Mouse (Mus musculus): Measurements from ENCODE around the gene Lsr.

Gene Lsr

GRCm38 (mm10) chr7:30973251-30973500 is at the start of gene Lsr:
Lsr (minus strand) TSS chr7:30973464.
- DNase-seq (ENCODE audit: low spot score in 2 of 2), result no peak

GRCm38 (mm10) chr7:31017104-31017901 is 44.0 kb upstream of the Lsr start:
- DNase-seq (ENCODE audit: low spot score in 2 of 2), result peak; percentile 69 to 87

- no peak for DNase-seq (ENCODE audit: low spot score in 2 of 2)
These were observed 39.7 kb upstream of the Lsr start for GRCm38 (mm10) chr7:31012971-31013370.

GRCm38 (mm10) chr7:31008889-31009288 is 35.6 kb upstream of the Lsr start:
- DNase-seq (ENCODE audit: low spot score in 2 of 2), result no peak

GRCm38 (mm10) chr7:31008175-31008574 is 34.9 kb upstream of the Lsr start:
- no peak for DNase-seq (ENCODE audit: low spot score in 2 of 2)

- DNase-seq (ENCODE audit: low spot score in 2 of 2), result no peak
These were observed 34.5 kb upstream of the Lsr start for GRCm38 (mm10) chr7:31007775-31008174.

GRCm38 (mm10) chr7:31002650-31003049 is 29.4 kb upstream of the Lsr start:
- DNase-seq (ENCODE audit: low spot score in 2 of 2), result no peak

- DNase-seq (ENCODE audit: low spot score in 2 of 2), result peak in 1 of 2 experiments; percentile 18
These were observed 27.3 kb upstream of the Lsr start for GRCm38 (mm10) chr7:31000505-31001020.

GRCm38 (mm10) chr7:30996491-30996890 is 23.2 kb upstream of the Lsr start:
- DNase-seq (ENCODE audit: low spot score in 2 of 2), result no peak

GRCm38 (mm10) chr7:30993986-30994385 is 20.7 kb upstream of the Lsr start:
- DNase-seq (ENCODE audit: low spot score in 2 of 2), result no peak

- DNase-seq (ENCODE audit: low spot score in 2 of 2), result no peak
These were observed 18.9 kb upstream of the Lsr start for GRCm38 (mm10) chr7:30992148-30992547.

GRCm38 (mm10) chr7:30988519-30989162 is 15.4 kb upstream of the Lsr start:
- DNase-seq (ENCODE audit: low spot score in 2 of 2), result no peak

- no peak for DNase-seq (ENCODE audit: low spot score in 2 of 2)
These were observed 12.1 kb upstream of the Lsr start for GRCm38 (mm10) chr7:30985357-30985756.

GRCm38 (mm10) chr7:30981703-30982102 is 8.4 kb upstream of the Lsr start:
- no peak for DNase-seq (ENCODE audit: low spot score in 2 of 2)

GRCm38 (mm10) chr7:30973501-30974289 is 431 bp upstream of the Lsr start, which contains the start of gene Fam187b:
Fam187b (plus strand) TSS chr7:30973790.
- DNase-seq (ENCODE audit: low spot score in 2 of 2), result peak in 1 of 2 experiments; percentile 71

- no peak for DNase-seq (ENCODE audit: low spot score in 2 of 2)
These were observed 626 bp downstream of the Lsr start for GRCm38 (mm10) chr7:30972426-30973250.

GRCm38 (mm10) chr7:30971901-30972300 is 1.4 kb downstream of the Lsr start:
- DNase-seq (ENCODE audit: low spot score in 2 of 2), result no peak

- no peak for DNase-seq (ENCODE audit: low spot score in 2 of 2)
These were observed 4.1 kb downstream of the Lsr start for GRCm38 (mm10) chr7:30969174-30969573.

GRCm38 (mm10) chr7:30968611-30969010 is 4.7 kb downstream of the Lsr start:
- DNase-seq (ENCODE audit: low spot score in 2 of 2), result no peak

GRCm38 (mm10) chr7:30966657-30967056 is 6.6 kb downstream of the Lsr start:
- no peak for DNase-seq (ENCODE audit: low spot score in 2 of 2)

- DNase-seq (ENCODE audit: low spot score in 2 of 2), result no peak
These were observed 7.6 kb downstream of the Lsr start for GRCm38 (mm10) chr7:30965677-30966076.

GRCm38 (mm10) chr7:30964366-30964765 is 8.9 kb downstream of the Lsr start:
- DNase-seq (ENCODE audit: low spot score in 2 of 2), result no peak

All from left cerebral cortex, adult 9 months (tissue).